Mouse (Mus musculus): ENCODE measurements at regions not wholly inside any gene's neighbourhood (a gene's known extent, or its start where the extent isn't known, plus 50 kb on each side); places are given as distances from the start of the nearest gene placed in this dataset.

DNA sequence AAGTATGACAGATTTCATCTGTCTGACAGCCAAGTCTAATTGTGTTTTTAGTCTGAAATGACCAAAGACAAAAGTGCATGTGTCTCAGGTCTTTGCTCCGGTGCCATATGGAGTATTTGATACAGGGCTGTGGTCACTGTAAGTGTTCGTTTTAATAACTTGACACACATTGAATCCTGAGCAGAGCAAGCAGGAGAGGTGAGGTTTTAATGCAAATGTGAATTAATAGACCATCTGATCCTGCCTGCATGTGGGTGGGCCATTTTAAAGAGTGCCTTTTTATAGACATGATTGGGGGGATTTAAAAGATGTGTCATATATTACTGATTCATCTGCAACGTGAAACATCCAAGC is 291.2 kb upstream of the Noct start:
- TF ChIP-seq CTCF (IDR thresholded peaks at IDR 0.05; ENCODE audit: low read depth, low read length) (no peak), GATA2 (IDR thresholded peaks at IDR 0.05; ENCODE audit: borderline replicate concordance, low read depth, low read length) (no peak), TAL1 (conservative IDR thresholded peaks at IDR 0.05; ENCODE audit: low read depth, low read length) (no peak)
- DNase-seq (ENCODE audit: low spot score) (no peak), ATAC-seq (ENCODE audit: extremely low read depth, insufficient number of reproducible peaks, low FRiP score, poor library complexity, severe bottlenecking) (no peak)
- no peaks in the 10 kb centered on the region for H3K27me3 ChIP-seq (ENCODE audit: insufficient read depth, low read length)
- no peaks in the 10 kb centered on the region for H3K4me1 ChIP-seq (ENCODE audit: insufficient read depth, low read depth, low read length)
- no peaks in the 10 kb centered on the region for H3K9me3 ChIP-seq (replicated peaks)
- no peak overlapping the region for H3K4me3 ChIP-seq (ENCODE audit: low read depth, low read length)
- H3K36me3 ChIP-seq (replicated peaks), result no peaks in the 10 kb centered on the region

DNA sequence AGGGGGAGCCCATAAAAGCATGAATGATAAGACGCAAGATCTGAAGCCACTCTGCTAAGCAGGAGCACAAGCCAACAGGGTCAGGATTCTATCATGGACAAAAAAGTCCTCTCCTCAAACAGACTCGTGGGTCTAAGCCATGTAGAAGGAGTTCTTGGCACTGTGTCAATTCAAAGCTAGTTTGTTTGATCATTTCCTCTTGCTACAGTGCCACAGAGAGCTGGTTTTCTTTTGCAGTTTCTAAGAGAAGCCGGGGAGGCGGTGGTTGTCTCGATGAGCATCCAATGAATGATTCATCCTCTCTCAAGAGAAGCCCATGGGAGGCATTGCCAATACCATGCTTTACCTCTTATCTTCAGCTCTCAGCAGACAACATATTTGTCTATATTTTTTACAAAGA is 284.6 kb upstream of the Noct start:
- no peaks in the 10 kb centered on the region for H3K27me3 ChIP-seq (ENCODE audit: insufficient read depth, low read length)
- no peak overlapping the region for H3K4me3 ChIP-seq (ENCODE audit: low read depth, low read length)
- TF ChIP-seq CTCF (IDR thresholded peaks at IDR 0.05; ENCODE audit: low read depth, low read length) (no peak), GATA1 (IDR thresholded peaks at IDR 0.05; ENCODE audit: borderline replicate concordance, low read length) (no peak), GATA2 (IDR thresholded peaks at IDR 0.05; ENCODE audit: borderline replicate concordance, low read depth, low read length) (no peak), POLR2AphosphoS5 (IDR thresholded peaks at IDR 0.05; ENCODE audit: insufficient replicate concordance, low read depth, low read length) (no peak), TAL1 (conservative IDR thresholded peaks at IDR 0.05; ENCODE audit: low read depth, low read length) (no peak)
- ATAC-seq (ENCODE audit: extremely low read depth, insufficient number of reproducible peaks, low FRiP score, poor library complexity, severe bottlenecking) (no peak), DNase-seq (ENCODE audit: low spot score) (no peak)
- no peaks in the 10 kb centered on the region for H3K9me3 ChIP-seq (replicated peaks)
- H3K36me3 ChIP-seq (replicated peaks), result no peaks in the 10 kb centered on the region
- no peaks in the 10 kb centered on the region for H3K4me1 ChIP-seq (ENCODE audit: insufficient read depth, low read depth, low read length)

DNA sequence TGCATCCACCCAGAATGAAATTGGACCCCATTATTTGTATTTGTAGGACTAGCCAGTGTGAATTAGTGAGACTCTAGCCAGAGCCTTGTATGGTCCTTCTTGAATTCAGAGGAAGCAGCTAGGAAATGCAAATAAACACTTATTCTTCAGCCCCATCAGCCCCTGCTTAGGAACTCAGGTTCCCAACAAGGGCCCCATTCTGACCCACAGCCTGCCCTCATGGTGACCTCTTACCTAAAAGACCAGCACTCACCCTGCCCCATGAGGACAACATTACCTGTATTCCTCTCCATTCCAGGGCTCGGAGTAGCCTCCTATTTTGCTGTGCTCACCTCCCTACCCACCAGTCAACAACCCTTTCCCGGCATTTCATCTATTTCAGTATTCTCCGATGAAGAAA is 283.6 kb upstream of the Noct start:
- TF ChIP-seq GATA2 (IDR thresholded peaks at IDR 0.05; ENCODE audit: borderline replicate concordance, low read depth, low read length) (no peak), GATA1 (IDR thresholded peaks at IDR 0.05; ENCODE audit: borderline replicate concordance, low read length) (no peak), POLR2AphosphoS5 (IDR thresholded peaks at IDR 0.05; ENCODE audit: insufficient replicate concordance, low read depth, low read length) (no peak), TAL1 (conservative IDR thresholded peaks at IDR 0.05; ENCODE audit: low read depth, low read length) (no peak), CTCF (IDR thresholded peaks at IDR 0.05; ENCODE audit: low read depth, low read length) (no peak)
- ATAC-seq (ENCODE audit: extremely low read depth, insufficient number of reproducible peaks, low FRiP score, poor library complexity, severe bottlenecking) (no peak), DNase-seq (ENCODE audit: low spot score) (no peak)
- no peak overlapping the region for H3K4me3 ChIP-seq (ENCODE audit: low read depth, low read length)
- H3K9me3 ChIP-seq (replicated peaks), result no peaks in the 10 kb centered on the region
- H3K4me1 ChIP-seq (ENCODE audit: insufficient read depth, low read depth, low read length), result no peaks in the 10 kb centered on the region
- no peaks in the 10 kb centered on the region for H3K27me3 ChIP-seq (ENCODE audit: insufficient read depth, low read length)
- no peaks in the 10 kb centered on the region for H3K36me3 ChIP-seq (replicated peaks)

DNA sequence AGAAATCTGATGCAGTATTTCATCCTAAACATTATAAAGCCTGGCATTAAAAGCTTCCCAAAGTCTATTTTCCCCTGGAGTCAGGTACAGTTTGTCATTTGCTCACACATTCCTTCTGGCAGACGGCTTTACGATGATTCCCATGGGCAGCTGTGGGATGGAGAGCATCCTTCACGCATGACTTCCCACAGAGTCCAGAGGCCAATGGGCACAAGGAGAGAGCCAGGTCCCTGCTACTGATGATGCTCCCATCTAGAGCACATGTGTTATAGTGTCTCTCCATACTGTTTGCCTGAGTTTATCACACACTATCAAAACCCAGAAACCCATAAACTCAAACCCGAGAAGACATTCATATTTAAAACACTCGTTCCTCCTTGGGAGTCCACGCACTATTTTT is 270.8 kb upstream of the Noct start:
- ATAC-seq (ENCODE audit: extremely low read depth, insufficient number of reproducible peaks, low FRiP score, poor library complexity, severe bottlenecking) (no peak), DNase-seq (ENCODE audit: low spot score) (no peak)
- H3K27me3 ChIP-seq (ENCODE audit: insufficient read depth, low read length), result no peaks in the 10 kb centered on the region
- no peaks in the 10 kb centered on the region for H3K4me1 ChIP-seq (ENCODE audit: insufficient read depth, low read depth, low read length)
- TF ChIP-seq POLR2AphosphoS5 (IDR thresholded peaks at IDR 0.05; ENCODE audit: insufficient replicate concordance, low read depth, low read length) (no peak), GATA2 (IDR thresholded peaks at IDR 0.05; ENCODE audit: borderline replicate concordance, low read depth, low read length) (no peak), TAL1 (conservative IDR thresholded peaks at IDR 0.05; ENCODE audit: low read depth, low read length) (no peak), GATA1 (IDR thresholded peaks at IDR 0.05; ENCODE audit: borderline replicate concordance, low read length) (no peak), CTCF (IDR thresholded peaks at IDR 0.05; ENCODE audit: low read depth, low read length) (no peak)
- no peaks in the 10 kb centered on the region for H3K36me3 ChIP-seq (replicated peaks)
- H3K4me3 ChIP-seq (ENCODE audit: low read depth, low read length), result no peak overlapping the region
- 0 out of 2 replicates have a peak, but pooled peaks cover 2% of the 10 kb centered on the region for H3K9me3 ChIP-seq (replicated peaks)

DNA sequence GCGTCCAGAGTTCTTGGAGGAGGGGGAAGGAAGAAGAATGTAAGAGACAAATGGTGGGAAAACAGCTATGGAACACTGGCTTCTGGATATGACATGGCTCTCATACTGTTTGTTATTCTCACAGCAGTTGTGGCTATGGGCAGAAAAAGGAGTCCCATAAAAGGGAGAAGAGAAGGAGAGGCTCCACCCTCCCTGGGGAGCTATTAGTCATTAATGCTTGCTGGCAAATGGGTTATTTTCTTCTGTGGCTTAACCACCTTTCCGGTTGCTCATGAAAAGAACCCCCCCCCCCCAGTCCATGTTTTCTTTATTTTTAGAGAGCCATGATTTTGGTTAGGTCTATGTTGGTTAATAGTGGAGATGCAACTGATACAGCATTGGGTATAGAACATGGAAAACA is 253.9 kb upstream of the Noct start:
- ATAC-seq (ENCODE audit: extremely low read depth, insufficient number of reproducible peaks, low FRiP score, poor library complexity, severe bottlenecking), result no peak
- H3K9me3 ChIP-seq (replicated peaks), result 0 out of 2 replicates have a peak, but pooled peaks cover 2% of the 10 kb centered on the region

DNA sequence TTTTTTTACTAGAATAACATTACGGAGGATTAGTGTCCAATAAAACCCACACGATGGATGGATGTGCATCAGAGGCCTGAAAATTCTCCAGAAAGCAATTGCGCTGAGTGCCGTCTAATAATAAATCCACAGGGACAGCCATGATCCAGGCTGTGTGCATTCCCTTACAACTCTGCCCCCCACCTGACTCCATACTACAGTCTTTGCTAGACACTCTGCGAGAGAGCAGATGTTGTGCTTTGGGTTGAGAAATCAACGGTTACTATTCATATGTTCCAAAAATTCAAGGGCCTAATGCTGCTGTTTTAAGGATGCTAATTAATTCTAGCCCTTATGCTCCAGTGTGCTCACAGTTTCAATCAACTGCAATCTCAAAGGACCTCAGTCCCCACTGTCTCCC is 251.2 kb upstream of the Noct start:
- no peaks in the 10 kb centered on the region for H3K36me3 ChIP-seq (replicated peaks)
- TF ChIP-seq POLR2AphosphoS5 (IDR thresholded peaks at IDR 0.05; ENCODE audit: insufficient replicate concordance, low read depth, low read length) (no peak), CTCF (IDR thresholded peaks at IDR 0.05; ENCODE audit: low read depth, low read length) (no peak), GATA2 (IDR thresholded peaks at IDR 0.05; ENCODE audit: borderline replicate concordance, low read depth, low read length) (no peak), GATA1 (IDR thresholded peaks at IDR 0.05; ENCODE audit: borderline replicate concordance, low read length) (no peak), TAL1 (conservative IDR thresholded peaks at IDR 0.05; ENCODE audit: low read depth, low read length) (no peak)
- DNase-seq (ENCODE audit: low spot score), result no peak
- H3K4me3 ChIP-seq (ENCODE audit: low read depth, low read length), result no peak overlapping the region
- no peaks in the 10 kb centered on the region for H3K27me3 ChIP-seq (ENCODE audit: insufficient read depth, low read length)
- 0 out of 2 replicates have a peak, but pooled peaks cover 2% of the 10 kb centered on the region for H3K9me3 ChIP-seq (replicated peaks)
- ATAC-seq (ENCODE audit: extremely low read depth, insufficient number of reproducible peaks, low FRiP score, poor library complexity, severe bottlenecking), result no peak
- no peaks in the 10 kb centered on the region for H3K4me1 ChIP-seq (ENCODE audit: insufficient read depth, low read depth, low read length)

More for the DNA sequence above, 253.9 kb upstream of the Noct start:
- H3K27me3 ChIP-seq (ENCODE audit: insufficient read depth, low read length), result no peaks in the 10 kb centered on the region
- TF ChIP-seq GATA2 (IDR thresholded peaks at IDR 0.05; ENCODE audit: borderline replicate concordance, low read depth, low read length) (no peak), GATA1 (IDR thresholded peaks at IDR 0.05; ENCODE audit: borderline replicate concordance, low read length) (no peak), TAL1 (conservative IDR thresholded peaks at IDR 0.05; ENCODE audit: low read depth, low read length) (no peak), CTCF (IDR thresholded peaks at IDR 0.05; ENCODE audit: low read depth, low read length) (no peak), POLR2AphosphoS5 (IDR thresholded peaks at IDR 0.05; ENCODE audit: insufficient replicate concordance, low read depth, low read length) (no peak)
- no peak for DNase-seq (ENCODE audit: low spot score)
- no peaks in the 10 kb centered on the region for H3K4me1 ChIP-seq (ENCODE audit: insufficient read depth, low read depth, low read length)
- no peaks in the 10 kb centered on the region for H3K36me3 ChIP-seq (replicated peaks)
- no peak overlapping the region for H3K4me3 ChIP-seq (ENCODE audit: low read depth, low read length)
